Mouse (Mus musculus) thymus, adult 2 months (tissue): ENCODE data around the gene Pck1.

Source experiments
- CTCF ChIP-seq: fragments of 200-500 bp; IDR thresholded peaks from 2 replicates; pipeline ENCODE4 v1.5.1; 2012; ENCODE audit warnings: mild to moderate bottlenecking, control low read depth, low read length, moderate library complexity, borderline replicate concordance; ENCODE audit not compliant: control insufficient read depth, poor library complexity, insufficient read depth; ENCODE audit errors: extremely low read depth
- POLR2A ChIP-seq: fragments of 200-500 bp; IDR thresholded peaks from 2 replicates; pipeline ENCODE4 v1.6.1; 2012; ENCODE audit warnings: mild to moderate bottlenecking, low read length, control low read depth, moderate library complexity; ENCODE audit not compliant: control insufficient read depth, poor library complexity, insufficient read depth; ENCODE audit errors: extremely low read depth

GRCm38 (mm10) chr2:173177481-173177880 is 24.6 kb downstream of the Pck1 start:
- TF ChIP-seq CTCF, result no peak
- no peak for TF ChIP-seq POLR2A
